Mouse (Mus musculus) stomach, embryonic 15.5 days (tissue): Measurements from ENCODE around the gene Prrc2b. TPM values are rescaled to one million over a fixed set of nuclear protein-coding genes. Genes with fewer than 3 reads are reported as not detected.

Source experiments
- ATAC-seq: fragments of 200-750 bp; cut with Nextera tagmentation; 2 replicates; pipeline ENCODE4 v1.8.0; 2017; ENCODE audit warnings: low read depth, moderate number of reproducible peaks, moderate TSS enrichment; ENCODE audit not compliant: insufficient read depth, low FRiP score
- H3K27ac ChIP-seq: fragments of 300-500 bp; sonication (generic); 2 replicates; pipeline ENCODE4 v1.5.1; 2015; ENCODE audit warnings: mild to moderate bottlenecking, inconsistent platforms
- H3K27me3 ChIP-seq: fragments of 300-500 bp; sonication (generic); replicated peaks from 2 replicates; pipeline ENCODE4 v1.6.1; 2015; ENCODE audit warnings: inconsistent platforms
- H3K36me3 ChIP-seq: fragments of 300-500 bp; sonication (generic); 2 replicates; pipeline ENCODE4 v1.6.1; 2015; ENCODE audit warnings: inconsistent platforms
- H3K4me1 ChIP-seq: fragments of 300-500 bp; sonication (generic); 2 replicates; pipeline ENCODE4 v1.6.1; 2015; ENCODE audit warnings: inconsistent platforms
- H3K4me2 ChIP-seq: fragments of 300-500 bp; sonication (generic); 2 replicates; pipeline ENCODE4 v1.6.1; 2015; ENCODE audit warnings: mild to moderate bottlenecking, inconsistent platforms
- H3K4me3 ChIP-seq: fragments of 300-500 bp; sonication (generic); replicated peaks from 2 replicates; pipeline ENCODE4 v1.5.1; 2015; ENCODE audit warnings: inconsistent platforms
- H3K9ac ChIP-seq: fragments of 300-500 bp; sonication (generic); 2 replicates; pipeline ENCODE4 v1.6.1; 2015; ENCODE audit warnings: inconsistent platforms
- H3K9me3 ChIP-seq: fragments of 300-500 bp; sonication (generic); 2 replicates; pipeline ENCODE4 v1.6.1; 2016; ENCODE audit warnings: inconsistent platforms
- WGBS: fragments of 180-500 bp; shearing (Covaris S2); methylation state at CpG from one replicate; pipeline ENCODE4 v1.1.7; 2015; 5-methylcytosine and 5-hydroxymethylcytosine counted together
- polyA plus RNA-seq: library from polyadenylated mRNA; unstranded; fragments of >200 nt; fragmentation: Nextera tagmentation; extraction: Ambion mirVana; gene quantifications from 2 replicates; pipeline ENCODE4 v1.2.1, GENCODE M21; 2015

The Prrc2b gene
- polyA plus RNA-seq, 1 experiment from 2014 or later, result 43.7 TPM

DNA sequence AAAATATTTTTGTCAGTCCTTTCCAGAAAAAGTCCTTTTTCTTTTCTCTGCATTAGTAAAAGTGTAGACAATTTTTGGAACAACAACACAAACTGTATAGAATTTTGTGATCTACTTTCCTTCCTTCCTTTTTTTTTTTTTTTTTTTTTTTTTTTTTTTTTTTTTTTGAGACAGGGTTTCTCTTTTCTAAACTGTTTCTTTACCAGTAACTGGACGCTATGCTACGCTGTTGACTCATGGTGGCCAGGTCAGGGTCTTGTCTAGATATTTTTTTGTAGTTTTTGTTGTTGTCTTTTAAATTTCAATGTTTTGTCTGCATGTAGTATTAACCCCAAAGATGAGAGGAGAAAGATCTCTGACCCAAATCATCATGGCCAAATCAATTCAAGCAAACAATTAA is 29.1 kb upstream of the Prrc2b start:
- H3K9ac ChIP-seq, result no peak overlapping the region
- WGBS, result 76% methylated on average over 2 of the region's 2 CpGs
- H3K4me3 ChIP-seq, result no peak overlapping the region
- no peaks in the 10 kb centered on the region for H3K9me3 ChIP-seq
- H3K4me1 ChIP-seq, result no peaks in the 10 kb centered on the region
- H3K27me3 ChIP-seq, result no peaks in the 10 kb centered on the region
- ATAC-seq, result no peak
- no peaks in the 10 kb centered on the region for H3K36me3 ChIP-seq
- no peak overlapping the region for H3K27ac ChIP-seq
- H3K4me2 ChIP-seq, result no peak overlapping the region

DNA sequence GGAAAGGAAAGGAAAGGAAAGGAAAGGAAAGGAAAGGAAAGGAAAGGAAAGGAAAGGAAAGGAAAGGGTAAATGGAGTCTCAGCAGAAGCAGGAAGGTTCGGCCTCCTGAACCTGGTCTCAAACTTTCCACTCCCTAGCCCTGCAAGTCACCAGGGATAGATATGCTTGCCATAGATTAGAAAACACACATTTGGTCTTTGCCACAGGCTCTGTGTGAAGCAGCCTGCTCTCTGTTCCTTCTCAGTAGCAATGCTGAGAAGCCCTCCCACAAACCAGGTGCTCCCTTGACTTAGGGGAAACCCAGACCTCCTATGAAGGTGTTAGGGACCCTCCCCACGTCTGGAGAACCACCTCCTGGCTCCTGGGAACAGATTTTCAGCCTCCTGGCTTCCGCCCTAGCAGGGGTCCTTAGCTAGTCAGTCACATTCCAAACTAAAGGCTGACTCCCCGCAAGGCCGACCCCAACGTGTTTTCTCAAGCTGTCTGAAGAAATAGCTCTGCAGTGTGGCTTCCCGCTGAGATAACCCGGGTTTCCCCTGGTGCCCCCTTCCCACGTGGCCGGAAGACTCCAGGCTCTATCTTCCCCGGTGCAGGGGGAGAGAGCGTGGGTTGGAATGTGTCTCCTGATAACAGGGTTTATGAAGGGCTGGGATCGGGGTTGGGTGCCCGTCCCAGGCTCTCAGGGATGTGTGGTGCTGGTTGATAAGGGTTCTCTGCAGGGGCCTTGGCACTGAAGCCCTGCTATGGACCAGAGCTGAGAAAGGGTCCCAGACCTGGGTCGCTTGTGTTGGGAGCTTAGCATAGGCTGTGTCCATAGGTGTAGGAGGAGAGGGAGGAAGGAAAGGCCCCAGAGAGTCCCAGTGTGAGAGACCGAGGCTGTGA is 23.0 kb upstream of the Prrc2b start:
- no peak overlapping the region for H3K4me2 ChIP-seq
- H3K27ac ChIP-seq, result no peak overlapping the region
- H3K36me3 ChIP-seq, result no peaks in the 10 kb centered on the region
- peak; percentile 91 for ATAC-seq
- H3K9me3 ChIP-seq, result no peaks in the 10 kb centered on the region
- H3K4me3 ChIP-seq, result no peak overlapping the region
- peaks cover 9% of the 10 kb centered on the region for H3K4me1 ChIP-seq
- no peaks in the 10 kb centered on the region for H3K27me3 ChIP-seq
- 21% methylated on average over 16 of the region's 16 CpGs for WGBS
- H3K9ac ChIP-seq, result no peak overlapping the region

DNA sequence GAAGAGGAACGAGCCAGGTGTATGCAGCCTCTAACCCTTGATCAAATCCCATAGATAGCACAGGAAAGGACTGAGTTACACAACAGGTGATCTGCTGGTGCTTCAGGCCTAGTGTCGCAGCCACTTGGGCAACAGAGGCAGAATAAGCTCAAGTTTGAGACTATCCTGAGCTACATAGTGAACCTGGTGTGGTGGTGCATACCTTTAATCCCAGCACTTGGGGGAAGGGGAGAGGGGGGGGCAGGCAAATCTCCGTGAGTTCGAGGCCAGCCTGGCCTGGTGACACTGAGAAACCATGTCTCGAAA is 22.4 kb upstream of the Prrc2b start:
- Histone ChIP-seq H3K27me3 (no peaks in the 10 kb centered on the region), H3K9me3 (no peaks in the 10 kb centered on the region), H3K9ac (no peak overlapping the region), H3K4me2 (no peak overlapping the region), H3K4me3 (no peak overlapping the region), H3K27ac (no peak overlapping the region), H3K36me3 (no peaks in the 10 kb centered on the region), H3K4me1 (peaks cover 9% of the 10 kb centered on the region)
- peak; percentile 31; the same call in 1 of the 2 replicates for ATAC-seq
- WGBS, result 77% methylated on average over 5 of the region's 5 CpGs

GRCm38 (mm10) chr2:32129383-32130074 is 21.4 kb upstream of the Prrc2b start:
- WGBS, result 58% methylated on average over 11 of the region's 11 CpGs
- no peak overlapping the region for H3K4me2 ChIP-seq
- no peak overlapping the region for H3K4me3 ChIP-seq
- H3K9ac ChIP-seq, result no peak overlapping the region
- no peak for ATAC-seq
- no peaks in the 10 kb centered on the region for H3K27me3 ChIP-seq
- no peaks in the 10 kb centered on the region for H3K36me3 ChIP-seq
- no peaks in the 10 kb centered on the region for H3K9me3 ChIP-seq
- H3K27ac ChIP-seq, result no peak overlapping the region
- H3K4me1 ChIP-seq, result peaks cover 9% of the 10 kb centered on the region

DNA sequence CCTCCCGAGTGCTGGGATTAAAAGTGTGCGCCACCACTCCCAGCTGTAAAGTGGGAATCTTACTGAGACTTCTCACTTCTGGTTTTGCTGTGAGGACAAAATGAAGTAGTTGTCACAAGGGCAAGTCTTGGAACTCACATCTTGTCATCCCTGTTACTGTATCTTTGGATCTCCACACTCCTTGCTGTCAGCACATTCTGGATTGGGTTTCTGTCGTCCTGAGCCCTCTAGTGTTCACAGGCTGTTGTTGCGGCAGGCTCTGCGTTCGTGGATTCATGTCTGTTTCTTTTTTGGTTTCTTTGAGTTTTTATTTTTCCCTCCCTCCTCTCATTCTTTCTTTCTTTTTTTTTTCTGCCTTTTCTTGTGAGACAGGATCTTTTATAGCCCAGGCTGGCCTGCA is 20.4 kb upstream of the Prrc2b start:
- peaks cover 9% of the 10 kb centered on the region for H3K4me1 ChIP-seq
- no peaks in the 10 kb centered on the region for H3K36me3 ChIP-seq
- no peak overlapping the region for H3K9ac ChIP-seq
- H3K4me2 ChIP-seq, result peak overlapping the region; percentile 27; the same call in 1 of the 2 replicates
- H3K27me3 ChIP-seq, result no peaks in the 10 kb centered on the region
- H3K27ac ChIP-seq, result no peak overlapping the region
- H3K4me3 ChIP-seq, result no peak overlapping the region
- ATAC-seq, result no peak
- no peaks in the 10 kb centered on the region for H3K9me3 ChIP-seq
- 34% methylated on average over 6 of the region's 6 CpGs for WGBS

DNA sequence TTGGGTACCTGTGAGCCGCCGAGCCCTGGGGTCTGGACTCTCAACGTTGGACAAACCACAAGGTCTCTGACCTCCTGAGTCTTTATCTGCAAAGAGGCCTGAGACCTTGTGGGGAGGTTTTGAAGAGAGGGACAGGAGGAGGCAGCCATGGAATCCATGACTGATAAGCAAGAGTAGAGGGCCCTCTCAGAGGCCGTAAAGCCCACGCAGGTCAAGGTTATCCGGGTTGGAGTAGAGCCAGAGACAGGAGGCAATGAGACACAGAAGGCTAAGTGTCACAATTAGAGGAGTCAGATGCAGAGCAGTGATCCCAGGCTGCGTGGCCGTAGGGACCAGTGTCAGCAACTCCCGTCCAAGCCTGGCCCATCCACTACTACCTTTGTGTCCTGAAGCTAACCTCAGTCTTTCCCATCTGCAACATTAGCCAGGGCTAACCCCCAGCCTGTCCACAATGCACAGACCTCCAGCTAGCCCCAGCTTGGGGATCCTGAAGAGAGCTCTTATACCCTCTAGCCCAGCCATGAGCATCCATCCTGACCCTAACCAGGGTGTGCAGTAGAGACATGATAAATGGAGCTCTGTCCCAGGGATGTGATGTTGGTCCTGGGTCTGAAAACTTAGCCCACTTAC is 19.6 kb upstream of the Prrc2b start:
- H3K27ac ChIP-seq, result no peak overlapping the region
- H3K9ac ChIP-seq, result no peak overlapping the region
- no peak overlapping the region for H3K4me2 ChIP-seq
- no peaks in the 10 kb centered on the region for H3K9me3 ChIP-seq
- peaks cover 9% of the 10 kb centered on the region for H3K4me1 ChIP-seq
- WGBS, result 67% methylated on average over 9 of the region's 9 CpGs
- no peaks in the 10 kb centered on the region for H3K36me3 ChIP-seq
- no peak overlapping the region for H3K4me3 ChIP-seq
- ATAC-seq, result no peak
- no peaks in the 10 kb centered on the region for H3K27me3 ChIP-seq

DNA sequence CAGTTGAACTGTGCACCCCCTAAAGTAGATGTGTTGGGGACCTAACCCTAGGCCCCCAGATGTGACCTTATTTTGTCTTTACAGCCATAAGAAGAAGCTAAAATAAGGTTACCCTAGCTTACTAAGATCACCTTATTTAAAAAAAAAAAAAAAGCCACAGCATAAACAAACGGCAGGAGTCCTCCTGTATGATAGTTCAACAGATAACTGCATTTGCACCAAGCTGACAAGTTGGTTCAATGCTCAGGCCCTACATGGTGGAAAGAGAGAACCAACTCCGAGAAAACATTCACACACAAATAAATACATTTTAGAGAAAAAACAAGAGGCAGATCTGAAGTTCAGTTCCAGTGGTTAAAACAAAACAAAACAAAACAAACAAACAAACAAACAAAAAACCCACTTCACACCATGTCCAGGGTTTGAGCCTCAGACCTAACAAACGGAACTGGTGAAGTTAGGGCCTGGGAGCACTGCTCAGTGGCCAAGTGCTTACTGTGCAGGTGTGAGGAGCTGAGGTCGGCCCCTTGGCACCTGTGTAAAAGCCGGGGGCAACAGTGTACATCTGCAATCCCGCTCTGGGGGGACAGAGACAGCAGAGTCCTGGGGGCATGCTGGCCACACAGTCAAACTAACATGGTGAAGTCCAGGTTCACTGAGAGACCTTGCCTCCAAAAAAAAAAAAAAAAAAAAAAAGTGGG is 18.9 kb upstream of the Prrc2b start:
- peaks cover 9% of the 10 kb centered on the region for H3K4me1 ChIP-seq
- no peak overlapping the region for H3K4me3 ChIP-seq
- no peak overlapping the region for H3K9ac ChIP-seq
- ATAC-seq, result no peak
- H3K9me3 ChIP-seq, result no peaks in the 10 kb centered on the region
- no peak overlapping the region for H3K4me2 ChIP-seq
- H3K27me3 ChIP-seq, result no peaks in the 10 kb centered on the region
- WGBS, result 58% methylated on average over 6 of the region's 6 CpGs
- H3K36me3 ChIP-seq, result no peaks in the 10 kb centered on the region
- no peak overlapping the region for H3K27ac ChIP-seq

- Histone ChIP-seq H3K4me3 (no peak overlapping the region), H3K4me2 (peak overlapping the region; percentile 29; the same call in 1 of the 2 replicates), H3K9me3 (no peaks in the 10 kb centered on the region), H3K36me3 (no peaks in the 10 kb centered on the region), H3K27ac (no peak overlapping the region), H3K27me3 (no peaks in the 10 kb centered on the region), H3K4me1 (peaks cover 9% of the 10 kb centered on the region), H3K9ac (no peak overlapping the region)
- 7% methylated on average over 12 of the region's 12 CpGs for WGBS
- ATAC-seq, result peak; percentile 20
Observed at GRCm38 (mm10) chr2:32132567-32132992, 18.3 kb upstream of the Prrc2b start.

DNA sequence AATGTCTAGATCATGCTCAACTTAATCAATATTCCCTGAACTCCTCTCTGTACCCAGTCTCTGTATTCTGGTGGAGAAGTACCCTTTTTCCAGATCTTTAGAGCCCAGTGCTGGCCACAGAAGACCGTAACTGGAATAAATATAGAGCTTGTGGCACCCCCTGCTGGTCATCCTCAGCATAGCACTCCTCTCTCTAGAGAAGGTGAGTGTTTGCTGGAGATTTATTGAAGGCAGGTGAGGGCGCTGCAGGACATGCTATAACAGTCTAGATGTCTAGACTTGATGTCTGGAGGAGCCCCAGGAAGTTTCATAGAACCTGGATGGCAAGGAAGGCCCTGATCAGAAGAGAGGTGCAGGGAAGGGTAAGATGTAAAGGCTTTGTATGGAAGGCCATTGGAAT is 16.8 kb upstream of the Prrc2b start:
- Histone ChIP-seq H3K27ac (no peak overlapping the region), H3K4me1 (peaks cover 3% of the 10 kb centered on the region; the same call in 1 of the 2 replicates), H3K27me3 (no peaks in the 10 kb centered on the region), H3K4me2 (no peak overlapping the region), H3K9me3 (no peaks in the 10 kb centered on the region), H3K9ac (no peak overlapping the region), H3K4me3 (no peak overlapping the region), H3K36me3 (no peaks in the 10 kb centered on the region)
- 11% methylated on average over 2 of the region's 2 CpGs for WGBS
- ATAC-seq, result no peak

DNA sequence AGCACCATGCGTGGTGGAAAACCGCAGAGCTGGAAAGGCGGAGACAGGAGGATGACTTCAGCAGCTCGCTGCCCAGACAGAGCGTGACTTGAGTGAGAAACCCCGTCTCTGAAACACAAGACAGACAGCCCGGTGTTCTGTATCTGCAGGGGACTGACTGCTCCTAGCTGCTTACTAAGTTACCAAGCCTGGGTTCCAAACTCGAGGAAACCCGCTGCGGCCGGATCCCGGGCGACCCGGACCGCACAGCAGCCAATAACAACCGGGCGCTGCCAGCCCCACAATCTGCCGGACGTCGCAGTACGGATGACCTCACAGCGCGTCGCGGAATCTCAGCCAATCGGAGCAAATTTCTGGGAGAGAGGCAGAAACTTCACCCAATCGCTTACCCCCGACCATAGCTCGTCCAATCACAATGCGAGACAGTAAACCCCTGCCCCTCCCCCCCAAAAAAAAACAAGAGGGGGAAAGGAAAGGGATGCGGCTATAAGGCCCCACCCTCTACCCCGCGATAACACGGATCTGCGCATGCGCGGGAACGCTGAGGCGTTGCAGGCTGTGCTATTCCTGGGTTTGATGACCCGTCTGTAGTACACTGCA is 13.1 kb upstream of the Prrc2b start:
- peak; percentile 94 for ATAC-seq
- under 1% methylated on average over 40 of the region's 40 CpGs for WGBS
- peak overlapping the region; percentile 68 for H3K4me3 ChIP-seq
- H3K36me3 ChIP-seq, result no peaks in the 10 kb centered on the region
- peak overlapping the region; percentile 78 for H3K27ac ChIP-seq
- H3K9ac ChIP-seq, result peak overlapping the region; percentile 38
- no peaks in the 10 kb centered on the region for H3K9me3 ChIP-seq
- H3K4me2 ChIP-seq, result peak overlapping the region; percentile 72
- peaks cover 3% of the 10 kb centered on the region for H3K4me1 ChIP-seq
- no peaks in the 10 kb centered on the region for H3K27me3 ChIP-seq

DNA sequence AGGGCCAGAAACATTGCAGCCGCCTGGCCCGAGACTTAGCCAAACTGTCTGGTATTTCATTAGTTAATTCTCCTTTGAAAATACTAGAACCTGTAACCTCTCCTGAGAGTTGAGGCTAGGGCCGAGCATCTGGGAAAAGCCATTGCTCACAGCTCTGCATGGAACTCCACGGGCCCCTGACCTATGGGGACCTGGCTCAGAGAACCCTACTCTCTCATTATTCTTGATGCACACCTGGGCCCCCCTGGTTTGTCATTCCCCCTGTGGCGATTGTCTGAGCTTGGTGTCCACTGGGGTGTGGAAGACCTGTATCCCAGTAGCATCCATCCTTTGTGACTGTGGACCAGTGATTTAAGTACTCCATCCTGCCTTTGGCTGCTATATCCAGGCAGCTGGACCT is 11.5 kb upstream of the Prrc2b start:
- no peak overlapping the region for H3K4me3 ChIP-seq
- H3K9me3 ChIP-seq, result no peaks in the 10 kb centered on the region
- no peak overlapping the region for H3K4me2 ChIP-seq
- 80% methylated on average over 5 of the region's 5 CpGs for WGBS
- ATAC-seq, result no peak
- H3K27ac ChIP-seq, result no peak overlapping the region
- H3K4me1 ChIP-seq, result peaks cover 3% of the 10 kb centered on the region; the same call in 1 of the 2 replicates
- 0 out of 2 replicates have a peak overlapping the region, but pooled peaks have one; percentile 16 for H3K9ac ChIP-seq
- no peaks in the 10 kb centered on the region for H3K27me3 ChIP-seq
- H3K36me3 ChIP-seq, result no peaks in the 10 kb centered on the region
